In the genomic region with DNA sequence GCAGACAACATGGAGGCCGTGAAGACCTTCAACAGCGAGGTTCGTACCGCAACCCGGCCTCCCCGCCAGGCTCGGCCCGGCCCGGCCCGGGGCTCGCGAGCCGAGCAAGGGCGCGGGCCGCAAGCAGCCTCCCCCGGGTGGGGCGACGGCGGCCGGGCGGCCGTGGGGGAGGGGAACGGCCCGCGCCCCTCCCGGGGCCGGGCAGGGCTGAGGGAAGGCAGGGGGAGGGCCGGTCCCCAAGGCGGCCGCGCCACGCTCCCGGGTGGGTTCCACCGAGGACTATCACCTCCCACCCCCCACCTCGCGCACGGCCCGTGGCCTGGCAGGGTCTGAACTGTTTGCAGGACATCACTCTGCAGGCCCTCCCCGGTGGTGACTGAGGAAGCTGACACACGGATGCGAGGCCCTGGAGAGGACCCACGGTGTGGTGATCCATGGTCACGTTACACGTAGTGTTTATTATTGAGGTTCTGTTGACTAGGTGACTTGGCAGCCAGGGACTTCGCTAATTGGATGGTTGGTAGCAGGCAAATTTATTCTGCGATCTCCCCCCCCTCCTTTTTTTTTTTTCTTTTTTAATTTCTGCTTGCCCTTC, we compare ENCODE assay signal across 8 mouse cellular contexts. TPM values are rescaled to one million over a fixed set of nuclear protein-coding genes. Genes with fewer than 3 reads are reported as not detected.
A peak's percentile ranks its signal among the peaks of the same experiment; 100 is the strongest.
DNase-seq lines count a peak whose midpoint lies in the region; ATAC-seq and TF ChIP-seq lines count a peak whose summit lies in the region.

No protein-coding gene starts in this region.

- H3K9me3 ChIP-seq in ES-Bruce4 (replicated peaks; ENCODE audit: control insufficient read depth, insufficient read depth, low read length, poor library complexity, severe bottlenecking), result no peaks in the 10 kb centered on the region
- no peaks in the 10 kb centered on the region for H3K9me3 ChIP-seq in heart, postnatal 0 days (replicated peaks; ENCODE audit: control insufficient read depth, low read length)
- H3K9me3 ChIP-seq in lung, embryonic 16.5 days (ENCODE audit: control insufficient read depth, low read length), result no peaks in the 10 kb centered on the region

- H3K4me3 ChIP-seq in ES-Bruce4 (ENCODE audit: low read depth, low read length), result peak overlapping the region; percentile 100
- H3K4me3 ChIP-seq in brown adipose tissue, adult 24 weeks (ENCODE audit: insufficient read depth, low read depth, low read length), result peak overlapping the region; percentile 99
- H3K4me3 ChIP-seq in heart, postnatal 0 days (ENCODE audit: low read depth, low read length), result peak overlapping the region; percentile 94
- peak overlapping the region; percentile 77 for H3K4me3 ChIP-seq in layer of hippocampus, adult 2 months
- peak overlapping the region; percentile 96 for H3K4me3 ChIP-seq in lung, embryonic 16.5 days (ENCODE audit: low read length)

- H3K27me3 ChIP-seq in ES-Bruce4 (ENCODE audit: control insufficient read depth, insufficient read depth, low read length, poor library complexity, severe bottlenecking), result no peaks in the 10 kb centered on the region
- no peaks in the 10 kb centered on the region for H3K27me3 ChIP-seq in heart, postnatal 0 days (ENCODE audit: control insufficient read depth, insufficient read depth, low read length)
- H3K27me3 ChIP-seq in lung, embryonic 16.5 days (ENCODE audit: control insufficient read depth, insufficient read depth, low read depth, low read length), result no peaks in the 10 kb centered on the region

- no peak for TF ChIP-seq CTCF in ES-Bruce4 (IDR thresholded peaks at IDR 0.05; ENCODE audit: low read depth, low read length)
- TF ChIP-seq CTCF in heart, postnatal 0 days (IDR thresholded peaks at IDR 0.05; ENCODE audit: low read depth), result no peak
- TF ChIP-seq CTCF in layer of hippocampus, adult 2 months (conservative IDR thresholded peaks at IDR 0.05), result no peak

- TF ChIP-seq EP300 in ES-Bruce4 (IDR thresholded peaks at IDR 0.05; ENCODE audit: insufficient read depth, low read depth, low read length), result no peak
- no peak for TF ChIP-seq EP300 in heart, postnatal 0 days (IDR thresholded peaks at IDR 0.05; ENCODE audit: low read depth)

- H3K36me3 ChIP-seq in ES-Bruce4 (ENCODE audit: control insufficient read depth, insufficient read depth, low read length, poor library complexity, severe bottlenecking), result peaks cover 2% of the 10 kb centered on the region
- H3K36me3 ChIP-seq in heart, postnatal 0 days (replicated peaks; ENCODE audit: control insufficient read depth, insufficient read depth, low read length), result no peaks in the 10 kb centered on the region
- no peaks in the 10 kb centered on the region for H3K36me3 ChIP-seq in lung, embryonic 16.5 days (ENCODE audit: control insufficient read depth, insufficient read depth, low read length)

- peak; percentile 56 for ATAC-seq in heart, postnatal 0 days (ENCODE audit: insufficient read depth, low read depth)
- peak; percentile 65 for ATAC-seq in lung, embryonic 16.5 days (ENCODE audit: low read depth)

- WGBS in heart, postnatal 0 days, result under 1% methylated on average over 33 of the region's 47 CpGs
- WGBS in lung, embryonic 16.5 days, result 0% methylated on average over 26 of the region's 47 CpGs

- H3K9ac ChIP-seq in ES-Bruce4 (ENCODE audit: low read depth, poor library complexity, severe bottlenecking), result peak overlapping the region; percentile 94
- H3K9ac ChIP-seq in heart, postnatal 0 days (replicated peaks; ENCODE audit: low read depth, low read length), result peak overlapping the region; percentile 96
- peak overlapping the region; percentile 98 for H3K9ac ChIP-seq in lung, embryonic 16.5 days (ENCODE audit: low read length)

- no peak for TF ChIP-seq POLR2A in ES-Bruce4 (IDR thresholded peaks at IDR 0.05; ENCODE audit: insufficient read depth, low read length)

- peak; percentile 27 for DNase-seq in fibroblast of lung, adult 2 months (ENCODE audit: low read depth)
- peak; percentile 63 for DNase-seq in heart, postnatal 0 days (ENCODE audit: low spot score)
- peak; percentile 32 to 51 for DNase-seq in layer of hippocampus, adult 2 months (ENCODE audit: low spot score in 2 of 2)
- DNase-seq in ovary, postnatal 10 days (ENCODE audit: low spot score), result peak; percentile 41
- DNase-seq in thymus, postnatal 10 days (ENCODE audit: low spot score in 2 of 2), result peak; percentile 48 to 69

- H3K4me1 ChIP-seq in ES-Bruce4 (ENCODE audit: control insufficient read depth, insufficient read depth, low read length), result no peaks in the 10 kb centered on the region
- H3K4me1 ChIP-seq in brown adipose tissue, adult 24 weeks (ENCODE audit: control insufficient read depth, insufficient read depth, insufficient read length, low read length), result peaks cover 7% of the 10 kb centered on the region; the same call in 1 of the 2 replicates
- H3K4me1 ChIP-seq in heart, postnatal 0 days (ENCODE audit: control insufficient read depth, insufficient read depth), result peaks cover 22% of the 10 kb centered on the region
- H3K4me1 ChIP-seq in lung, embryonic 16.5 days (replicated peaks; ENCODE audit: control insufficient read depth, insufficient read depth, low read length), result peaks cover 10% of the 10 kb centered on the region

- H3K4me2 ChIP-seq in heart, postnatal 0 days (ENCODE audit: low read depth, low read length), result peak overlapping the region; percentile 89
- peak overlapping the region; percentile 83 for H3K4me2 ChIP-seq in lung, embryonic 16.5 days (ENCODE audit: low read depth, low read length)

- H3K27ac ChIP-seq in ES-Bruce4 (ENCODE audit: insufficient read depth, low read length), result peak overlapping the region; percentile 62
- peak overlapping the region; percentile 67 for H3K27ac ChIP-seq in brown adipose tissue, adult 24 weeks (replicated peaks; ENCODE audit: low read depth, low read length)
- H3K27ac ChIP-seq in heart, postnatal 0 days (ENCODE audit: low read depth), result peak overlapping the region; percentile 99
- peak overlapping the region; percentile 98 for H3K27ac ChIP-seq in layer of hippocampus, adult 2 months
- peak overlapping the region; percentile 100 for H3K27ac ChIP-seq in lung, embryonic 16.5 days (ENCODE audit: low read length)

RNA-seq across cellular contexts. Expression of gene Scaf8, which starts 0.7 kb away (rescaled TPM):
- 51.5 and 55.0 TPM in 2 replicates for polyA plus RNA-seq in ES-Bruce4 (2011; ENCODE audit: insufficient read depth, insufficient read length, low read depth, missing spikeins)
- polyA plus RNA-seq in brown adipose tissue, adult 24 weeks (2012; ENCODE audit: insufficient read depth, insufficient read length, missing spikeins), result 11.1 and 13.0 TPM in 2 replicates
- total RNA-seq in heart, postnatal 0 days (2014; rRNA removed; ENCODE audit: low replicate concordance), result 25.5 and 54.0 TPM in 2 replicates
- polyA plus RNA-seq in heart, postnatal 0 days (2015; fragmentation: Nextera tagmentation; extraction: Ambion mirVana), result 7.7 and 8.4 TPM in 2 replicates
- total RNA-seq in layer of hippocampus, adult 2 months (2021), result 10 to 100 TPM; 61.1 to 62.4 TPM
- 16.0 and 18.1 TPM in 2 replicates for polyA plus RNA-seq in lung, embryonic 16.5 days (2015; fragmentation: Nextera tagmentation; extraction: Ambion mirVana)

Comparison
In these comparisons a context has a peak if more than half of its experiments do, and no peak if none do; other contexts are left out.
1. Peak in every context shown above with its lines: DNase-seq, ATAC-seq, H3K4me3 ChIP-seq and H3K27ac ChIP-seq.